Mouse (Mus musculus): ENCODE results near the gene Amy2a2. TPM values are rescaled to one million over a fixed set of nuclear protein-coding genes. Genes with fewer than 3 reads are reported as not detected.
"Not testable (repeated sequence)": the region's sequence is repeated elsewhere in the genome, so short reads cannot be mapped to it uniquely, and the experiment has no call there.

Amy2a2 gene
- polyA plus RNA-seq (2016; fragmentation: Nextera tagmentation; extraction: Ambion mirVana) = not detected in 2 replicates

GRCm38 (mm10) chr3:113356558-113356957 is at the start of gene Amy2a2:
TSS of gene Amy2a2 (minus strand) at chr3:113356658.
- H3K9me3 ChIP-seq; H3K4me2 ChIP-seq (replicated peaks); H3K4me1 ChIP-seq; H3K27ac ChIP-seq; H3K4me3 ChIP-seq; H3K36me3 ChIP-seq; H3K9ac ChIP-seq; ATAC-seq (ENCODE audit: low FRiP score, low read depth); H3K27me3 ChIP-seq (replicated peaks): not testable (repeated sequence)
- WGBS = no CpG with 5 or more reads among the region's 4 CpGs

- H3K4me1 ChIP-seq; ATAC-seq (ENCODE audit: low FRiP score, low read depth); H3K4me2 ChIP-seq (replicated peaks); H3K9ac ChIP-seq; H3K4me3 ChIP-seq; H3K27me3 ChIP-seq (replicated peaks); H3K36me3 ChIP-seq; H3K27ac ChIP-seq; H3K9me3 ChIP-seq: not testable (repeated sequence)
These were observed 11.0 kb downstream of the Amy2a2 start for GRCm38 (mm10) chr3:113345484-113345883.

GRCm38 (mm10) chr3:113323952-113324351 is 32.5 kb downstream of the Amy2a2 start, which contains the start of gene Amy2a3:
TSS of gene Amy2a3 (minus strand) at chr3:113324052.
- H3K4me2 ChIP-seq (replicated peaks); ATAC-seq (ENCODE audit: low FRiP score, low read depth): not testable (repeated sequence)

GRCm38 (mm10) chr3:113312937-113313336 is 43.5 kb downstream of the Amy2a2 start:
- H3K36me3 ChIP-seq = not testable (repeated sequence)
- WGBS = no CpG with 5 or more reads among the region's 3 CpGs

More at GRCm38 (mm10) chr3:113323952-113324351, 32.5 kb downstream of the Amy2a2 start, which contains the start of gene Amy2a3:
- H3K9me3 ChIP-seq; H3K36me3 ChIP-seq; H3K9ac ChIP-seq; H3K4me3 ChIP-seq; H3K27me3 ChIP-seq (replicated peaks); H3K4me1 ChIP-seq; H3K27ac ChIP-seq: not testable (repeated sequence)
- no CpG with 5 or more reads among the region's 4 CpGs for WGBS

More at GRCm38 (mm10) chr3:113312937-113313336, 43.5 kb downstream of the Amy2a2 start:
- not testable (repeated sequence) for H3K4me1 ChIP-seq; H3K4me3 ChIP-seq; H3K27me3 ChIP-seq (replicated peaks); H3K9ac ChIP-seq; H3K4me2 ChIP-seq (replicated peaks); ATAC-seq (ENCODE audit: low FRiP score, low read depth); H3K27ac ChIP-seq; H3K9me3 ChIP-seq

Other genes with a start within 250 kb of the Amy2a2 start
- gene Amy2a5, start 97.8 kb downstream of the Amy2a2 start, polyA plus RNA-seq (2016; fragmentation: Nextera tagmentation; extraction: Ambion mirVana) = not detected in 2 replicates
- not detected in 2 replicates for gene Amy2a4, start 65.2 kb downstream of the Amy2a2 start, polyA plus RNA-seq (2016; fragmentation: Nextera tagmentation; extraction: Ambion mirVana)
- gene Amy2a3, start 32.6 kb downstream of the Amy2a2 start, polyA plus RNA-seq (2016; fragmentation: Nextera tagmentation; extraction: Ambion mirVana) = not detected in 2 replicates
- gene Amy2a1, start 175.8 kb upstream of the Amy2a2 start, polyA plus RNA-seq (2016; fragmentation: Nextera tagmentation; extraction: Ambion mirVana) = not detected in 2 replicates